ENCODE assay signal across 16 mouse cellular contexts in the genomic region with DNA sequence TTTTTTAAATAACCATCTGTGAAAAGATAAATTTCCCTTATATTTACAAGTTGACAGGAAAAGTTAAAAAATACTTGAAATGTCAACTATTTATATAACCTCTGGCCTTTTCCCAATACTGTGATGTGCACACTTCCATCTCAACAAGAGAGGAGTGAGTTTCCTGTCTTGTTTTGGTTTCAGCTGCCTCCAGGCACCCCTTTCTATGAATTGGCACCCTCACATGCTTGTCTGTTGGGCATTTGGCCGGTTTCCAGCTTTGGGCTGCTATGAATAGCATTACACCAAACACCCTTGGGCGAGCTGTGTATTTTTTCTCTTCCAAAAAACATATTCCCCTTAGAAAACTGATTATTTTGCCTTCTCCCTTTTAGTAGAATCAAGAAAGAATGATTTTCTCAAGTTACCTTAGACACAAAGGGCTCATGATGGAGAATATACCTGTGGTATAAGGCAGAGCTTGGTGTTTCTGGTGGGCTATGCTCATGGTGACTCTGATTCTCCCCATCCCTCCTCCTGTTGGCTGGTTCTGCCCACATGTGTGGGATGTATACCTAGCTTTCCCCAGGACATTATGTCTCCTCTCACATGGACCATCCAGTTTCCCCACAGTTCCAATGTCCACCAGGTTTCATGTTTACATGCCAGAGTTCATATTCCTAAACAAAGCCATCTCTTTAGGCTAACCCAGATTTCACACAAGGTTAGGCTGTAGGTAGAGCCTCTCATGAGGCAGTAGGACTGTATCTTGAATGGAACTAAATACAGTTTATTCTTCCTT. TPM values are rescaled to one million over a fixed set of nuclear protein-coding genes. Genes with fewer than 3 reads are reported as not detected.
DNase-seq lines count a peak whose midpoint lies in the region; ATAC-seq lines count a peak whose summit lies in the region.
"Had no signal": no experiment of that assay in that cellular context is flagged by ENCODE, and none has a peak within 500 bp of the region (broad histone marks: within the 10 kb centered on the region; RNA-seq: fewer than 3 reads in every experiment).

No protein-coding gene starts in this region.

- no peak overlapping the region for H3K4me2 ChIP-seq in kidney, embryonic 15.5 days
- H3K4me2 ChIP-seq: hindbrain, embryonic 14.5 days; limb, embryonic 12.5 days; neural tube, embryonic 13.5 days had no signal

- H3K9ac ChIP-seq in kidney, embryonic 15.5 days = no peak overlapping the region
- H3K9ac ChIP-seq: hindbrain, embryonic 14.5 days; limb, embryonic 12.5 days; neural tube, embryonic 13.5 days had no signal

- no peak overlapping the region for H3K4me3 ChIP-seq in kidney, embryonic 15.5 days (replicated peaks)
- H3K4me3 ChIP-seq: embryonic facial prominence, embryonic 10.5 days; limb, embryonic 12.5 days; neural tube, embryonic 13.5 days had no signal

- WGBS in kidney, embryonic 15.5 days = 78% methylated on average over 2 of the region's 2 CpGs

- no peaks in the 10 kb centered on the region for H3K9me3 ChIP-seq in kidney, embryonic 15.5 days (replicated peaks)
- H3K9me3 ChIP-seq: embryonic facial prominence, embryonic 10.5 days; limb, embryonic 12.5 days; neural tube, embryonic 13.5 days had no signal

- no peak for ATAC-seq in kidney, embryonic 15.5 days (replicated peaks; ENCODE audit: low FRiP score)
- ATAC-seq: intestine, postnatal 0 days; lung, postnatal 0 days had no signal

- H3K36me3 ChIP-seq in kidney, embryonic 15.5 days = peaks cover 3% of the 10 kb centered on the region; the same call in 1 of the 2 replicates
- H3K36me3 ChIP-seq: neural tube, embryonic 13.5 days had no signal

- H3K27me3 ChIP-seq in kidney, embryonic 15.5 days = peaks cover 5% of the 10 kb centered on the region; the same call in 1 of the 2 replicates

- no peak overlapping the region for H3K27ac ChIP-seq in kidney, embryonic 15.5 days
- H3K27ac ChIP-seq: embryonic facial prominence, embryonic 10.5 days; hindbrain, embryonic 14.5 days; limb, embryonic 12.5 days; neural tube, embryonic 13.5 days had no signal

- peak; percentile 11 to 33 for DNase-seq in frontal cortex, adult 2 months (ENCODE audit: extremely low spot score in 1 of 2, low spot score in 1 of 2)
- no peak for DNase-seq in frontal cortex, postnatal 10 days (ENCODE audit: low spot score in 2 of 2)
- DNase-seq in kidney, postnatal 10 days = peak; percentile 19
- peak; percentile 45 for DNase-seq in adipocyte (ENCODE audit: low spot score)
- DNase-seq in left cerebral cortex, postnatal 4 days = peak; percentile 32
- DNase-seq in spleen, adult 12 weeks (ENCODE audit: low spot score) = no peak
- DNase-seq: cerebellum, adult 2 months; gastrocnemius, postnatal 25 days; thymus, adult 2 months had no signal

- intact Hi-C loops in left cerebral cortex, postnatal 4 days (cut with DNase I) = no loop called here

- H3K4me1 ChIP-seq in kidney, embryonic 15.5 days = no peaks in the 10 kb centered on the region
- H3K4me1 ChIP-seq: embryonic facial prominence, embryonic 10.5 days; limb, embryonic 12.5 days; neural tube, embryonic 13.5 days had no signal

RNA-seq across cellular contexts. Expression of gene Grb10, which starts 10.3 kb away (rescaled TPM):
- 32.4 and 35.6 TPM in 2 replicates for polyA plus RNA-seq in frontal cortex, adult 2 months (2012; rRNA removed)
- 390 and 413 TPM in 2 replicates for polyA plus RNA-seq in kidney, embryonic 15.5 days (2015; fragmentation: Nextera tagmentation; extraction: Ambion mirVana)
- 10 to 100 TPM; 46.2 to 52.1 TPM for total RNA-seq in left cerebral cortex, postnatal 4 days (2021)

Comparison
In these comparisons a context has a peak if more than half of its experiments do, and no peak if none do; other contexts are left out.
1. DNase-seq: peak in frontal cortex, adult 2 months (2 of 2), kidney, postnatal 10 days (single experiment), adipocyte (single experiment) and left cerebral cortex, postnatal 4 days (single experiment); none in frontal cortex, postnatal 10 days (0 of 2) and spleen, adult 12 weeks (single experiment).
2. RNA of gene Grb10, which starts 10.3 kb away (polyA plus RNA-seq): 390 to 413 TPM in kidney, embryonic 15.5 days; 32.4 to 35.6 TPM in frontal cortex, adult 2 months; every median in the first group is over 10 times any median in the second.